7 mouse cellular contexts compared by ENCODE assay signal in genomic region chr7:45797661-45798510, GRCm38 (mm10). TPM values are rescaled to one million over a fixed set of nuclear protein-coding genes. Genes with fewer than 3 reads are reported as not detected.
DNase-seq lines count a peak whose midpoint lies in the region; ATAC-seq and TF ChIP-seq lines count a peak whose summit lies in the region.

No protein-coding gene starts in this region.

- no peak for TF ChIP-seq CTCF in liver, adult 2 months (IDR thresholded peaks at IDR 0.05; ENCODE audit: low read depth, low read length)
- TF ChIP-seq CTCF in hindbrain, postnatal 0 days (IDR thresholded peaks at IDR 0.05; ENCODE audit: low read depth), result no peak
- no peak for TF ChIP-seq CTCF in midbrain, postnatal 0 days (IDR thresholded peaks at IDR 0.05)

- TF ChIP-seq POLR2A in liver, adult 2 months (IDR thresholded peaks at IDR 0.05; ENCODE audit: extremely low read depth, insufficient read depth, low read length), result no peak

- H3K79me2 ChIP-seq in liver, adult 2 months (ENCODE audit: control insufficient read depth, insufficient read depth, low read length), result no peaks in the 10 kb centered on the region

- no peak overlapping the region for H3K27ac ChIP-seq in liver, adult 2 months (replicated peaks; ENCODE audit: insufficient read depth, low read depth, low read length)
- H3K27ac ChIP-seq in embryonic facial prominence, embryonic 14.5 days (replicated peaks; ENCODE audit: low read depth, low read length), result no peak overlapping the region
- no peak overlapping the region for H3K27ac ChIP-seq in hindbrain, postnatal 0 days
- 0 out of 2 replicates have a peak overlapping the region, but pooled peaks have one; percentile 2 for H3K27ac ChIP-seq in midbrain, postnatal 0 days (ENCODE audit: low read depth, low read length)

- 0 out of 2 replicates have a peak, but pooled peaks have one; percentile 3 for ATAC-seq in embryonic facial prominence, embryonic 14.5 days (ENCODE audit: low read depth)
- ATAC-seq in hindbrain, postnatal 0 days, result no peak
- ATAC-seq in midbrain, postnatal 0 days (ENCODE audit: low FRiP score), result no peak; the same call in 1 of the 2 replicates

- 5% methylated on average over 59 of the region's 60 CpGs for whole genome bisulfite sequencing in liver, adult 2 months
- 3% methylated on average over 30 of the region's 60 CpGs for WGBS in embryonic facial prominence, embryonic 14.5 days
- WGBS in hindbrain, postnatal 0 days, result 6% methylated on average over 59 of the region's 60 CpGs
- WGBS in midbrain, postnatal 0 days, result 6% methylated on average over 52 of the region's 60 CpGs

- no peaks in the 10 kb centered on the region for H3K36me3 ChIP-seq in liver, adult 2 months (ENCODE audit: control insufficient read depth, insufficient read depth, low read length)
- peaks cover 26% of the 10 kb centered on the region; the same call in 1 of the 2 replicates for H3K36me3 ChIP-seq in embryonic facial prominence, embryonic 14.5 days (ENCODE audit: control insufficient read depth, insufficient read depth, low read length)
- peaks cover 24% of the 10 kb centered on the region for H3K36me3 ChIP-seq in hindbrain, postnatal 0 days (ENCODE audit: insufficient read depth, low read length)
- peaks cover 55% of the 10 kb centered on the region for H3K36me3 ChIP-seq in midbrain, postnatal 0 days (ENCODE audit: insufficient read depth, low read length)

- peak overlapping the region; percentile 46 for H3K4me3 ChIP-seq in liver, adult 2 months (ENCODE audit: insufficient read depth, low read depth, low read length)
- peak overlapping the region; percentile 49 for H3K4me3 ChIP-seq in embryonic facial prominence, embryonic 14.5 days (ENCODE audit: low read depth, low read length)
- H3K4me3 ChIP-seq in hindbrain, postnatal 0 days (ENCODE audit: low read length), result peak overlapping the region; percentile 26
- H3K4me3 ChIP-seq in midbrain, postnatal 0 days (ENCODE audit: low read depth, low read length), result peak overlapping the region; percentile 17

- peaks cover 3% of the 10 kb centered on the region; the same call in 1 of the 2 replicates for H3K4me1 ChIP-seq in liver, adult 2 months (ENCODE audit: control insufficient read depth, insufficient read depth, low read length)
- peaks cover 9% of the 10 kb centered on the region; the same call in 1 of the 2 replicates for H3K4me1 ChIP-seq in embryonic facial prominence, embryonic 14.5 days (ENCODE audit: control insufficient read depth, insufficient read depth, low read length)
- H3K4me1 ChIP-seq in hindbrain, postnatal 0 days (ENCODE audit: insufficient read depth, low read length), result peaks cover 3% of the 10 kb centered on the region; the same call in 1 of the 2 replicates
- no peaks in the 10 kb centered on the region for H3K4me1 ChIP-seq in midbrain, postnatal 0 days (ENCODE audit: insufficient read depth, low read length)

- H3K4me2 ChIP-seq in embryonic facial prominence, embryonic 14.5 days (ENCODE audit: low read depth, low read length), result peak overlapping the region; percentile 82
- H3K4me2 ChIP-seq in hindbrain, postnatal 0 days (ENCODE audit: low read depth, low read length), result peak overlapping the region; percentile 55
- H3K4me2 ChIP-seq in midbrain, postnatal 0 days (ENCODE audit: low read depth, low read length, poor library complexity, severe bottlenecking), result peak overlapping the region; percentile 38

- H3K9me3 ChIP-seq in embryonic facial prominence, embryonic 14.5 days (ENCODE audit: control insufficient read depth, low read length), result no peaks in the 10 kb centered on the region
- H3K9me3 ChIP-seq in hindbrain, postnatal 0 days (ENCODE audit: low read length), result no peaks in the 10 kb centered on the region
- H3K9me3 ChIP-seq in midbrain, postnatal 0 days (ENCODE audit: low read length), result no peaks in the 10 kb centered on the region

- H3K27me3 ChIP-seq in liver, adult 2 months (ENCODE audit: control insufficient read depth, insufficient read depth, low read length), result peaks cover 10% of the 10 kb centered on the region; the same call in 1 of the 2 replicates
- H3K27me3 ChIP-seq in embryonic facial prominence, embryonic 14.5 days (replicated peaks; ENCODE audit: control insufficient read depth, insufficient read depth, low read length), result peaks cover 29% of the 10 kb centered on the region
- H3K27me3 ChIP-seq in hindbrain, postnatal 0 days (ENCODE audit: insufficient read depth, low read length), result no peaks in the 10 kb centered on the region
- no peaks in the 10 kb centered on the region for H3K27me3 ChIP-seq in midbrain, postnatal 0 days (ENCODE audit: insufficient read depth, low read length)

- no peak for DNase-seq in liver, adult 2 months (ENCODE audit: extremely low read depth, low read depth, low spot score)
- DNase-seq in liver, result no peak
- DNase-seq in embryonic facial prominence, embryonic 14.5 days (ENCODE audit: low spot score), result no peak
- DNase-seq in hindbrain, postnatal 0 days (ENCODE audit: low spot score), result peak; percentile 14
- no peak for DNase-seq in midbrain, postnatal 0 days (ENCODE audit: low spot score)
- DNase-seq in ovary, postnatal 14 days (ENCODE audit: low spot score), result no peak
- DNase-seq in urinary bladder, postnatal 25 days (ENCODE audit: low spot score), result no peak

- peak overlapping the region; percentile 4; the same call in 1 of the 2 replicates for H3K9ac ChIP-seq in liver, adult 2 months (ENCODE audit: low read depth, low read length)
- peak overlapping the region; percentile 66 for H3K9ac ChIP-seq in embryonic facial prominence, embryonic 14.5 days (ENCODE audit: low read depth, low read length)
- H3K9ac ChIP-seq in hindbrain, postnatal 0 days (replicated peaks; ENCODE audit: low read length), result peak overlapping the region; percentile 47
- peak overlapping the region; percentile 30 for H3K9ac ChIP-seq in midbrain, postnatal 0 days (replicated peaks; ENCODE audit: low read length, poor library complexity, severe bottlenecking)

RNA-seq across cellular contexts. Expression of gene Sult2b1, which starts 13.4 kb away (rescaled TPM):
- total RNA-seq in liver, adult 2 months (2014; rRNA removed), result not detected in 2 replicates
- 0.10 TPM in 1 of 2 replicates, not detected in the other for polyA plus RNA-seq in liver, adult 2 months (2012; rRNA removed)
- 14.2 and 16.3 TPM in 2 replicates for polyA plus RNA-seq in embryonic facial prominence, embryonic 14.5 days (2014; fragmentation: Nextera tagmentation; extraction: Ambion mirVana)
- total RNA-seq in hindbrain, postnatal 0 days (2014; rRNA removed), result 4.7 and 12.1 TPM in 2 replicates
- polyA plus RNA-seq in hindbrain, postnatal 0 days (2015; fragmentation: Nextera tagmentation; extraction: Ambion mirVana), result 5.7 and 7.4 TPM in 2 replicates
- 5.0 and 5.1 TPM in 2 replicates for total RNA-seq in midbrain, postnatal 0 days (2014; rRNA removed)
- polyA plus RNA-seq in midbrain, postnatal 0 days (2015; fragmentation: Nextera tagmentation; extraction: Ambion mirVana), result 5.6 and 6.1 TPM in 2 replicates

RNA-seq across cellular contexts. Expression of gene Lmtk3, which starts 14.3 kb away (rescaled TPM):
- total RNA-seq in liver, adult 2 months (2014; rRNA removed), result not detected in 2 replicates
- 0.02 TPM in 1 of 2 replicates, not detected in the other for polyA plus RNA-seq in liver, adult 2 months (2012; rRNA removed)
- 0.67 and 1.5 TPM in 2 replicates for polyA plus RNA-seq in embryonic facial prominence, embryonic 14.5 days (2014; fragmentation: Nextera tagmentation; extraction: Ambion mirVana)
- total RNA-seq in hindbrain, postnatal 0 days (2014; rRNA removed), result 125 and 133 TPM in 2 replicates
- polyA plus RNA-seq in hindbrain, postnatal 0 days (2015; fragmentation: Nextera tagmentation; extraction: Ambion mirVana), result 13.6 and 13.9 TPM in 2 replicates
- 170 and 172 TPM in 2 replicates for total RNA-seq in midbrain, postnatal 0 days (2014; rRNA removed)
- 13.7 and 19.1 TPM in 2 replicates for polyA plus RNA-seq in midbrain, postnatal 0 days (2015; fragmentation: Nextera tagmentation; extraction: Ambion mirVana)

RNA-seq across cellular contexts. Expression of gene Cyth2, which starts 16.5 kb away (rescaled TPM):
- total RNA-seq in liver, adult 2 months (2014; rRNA removed), result 18.1 and 20.9 TPM in 2 replicates
- polyA plus RNA-seq in liver, adult 2 months (2012; rRNA removed), result 14.2 and 14.8 TPM in 2 replicates
- 96.4 and 106 TPM in 2 replicates for polyA plus RNA-seq in embryonic facial prominence, embryonic 14.5 days (2014; fragmentation: Nextera tagmentation; extraction: Ambion mirVana)
- total RNA-seq in hindbrain, postnatal 0 days (2014; rRNA removed), result 176 and 221 TPM in 2 replicates
- polyA plus RNA-seq in hindbrain, postnatal 0 days (2015; fragmentation: Nextera tagmentation; extraction: Ambion mirVana), result 209 and 216 TPM in 2 replicates
- 210 and 223 TPM in 2 replicates for total RNA-seq in midbrain, postnatal 0 days (2014; rRNA removed)
- polyA plus RNA-seq in midbrain, postnatal 0 days (2015; fragmentation: Nextera tagmentation; extraction: Ambion mirVana), result 219 and 236 TPM in 2 replicates

RNA-seq across cellular contexts. Expression of gene Kcnj14, which starts 26.7 kb away (rescaled TPM):
- total RNA-seq in liver, adult 2 months (2014; rRNA removed), result 0.07 TPM in 1 of 2 replicates, not detected in the other
- 0.11 TPM in 1 of 2 replicates, not detected in the other for polyA plus RNA-seq in liver, adult 2 months (2012; rRNA removed)
- polyA plus RNA-seq in embryonic facial prominence, embryonic 14.5 days (2014; fragmentation: Nextera tagmentation; extraction: Ambion mirVana), result 1.4 and 2.2 TPM in 2 replicates
- total RNA-seq in hindbrain, postnatal 0 days (2014; rRNA removed), result 0.97 and 1.4 TPM in 2 replicates
- 0.89 and 1.2 TPM in 2 replicates for polyA plus RNA-seq in hindbrain, postnatal 0 days (2015; fragmentation: Nextera tagmentation; extraction: Ambion mirVana)
- 0.71 and 2.1 TPM in 2 replicates for total RNA-seq in midbrain, postnatal 0 days (2014; rRNA removed)
- polyA plus RNA-seq in midbrain, postnatal 0 days (2015; fragmentation: Nextera tagmentation; extraction: Ambion mirVana), result 1.5 TPM in 2 replicates

RNA-seq across cellular contexts. Expression of gene Grwd1, which starts 32.9 kb away (rescaled TPM):
- 5.3 and 6.8 TPM in 2 replicates for total RNA-seq in liver, adult 2 months (2014; rRNA removed)
- 7.5 and 11.0 TPM in 2 replicates for polyA plus RNA-seq in liver, adult 2 months (2012; rRNA removed)
- polyA plus RNA-seq in embryonic facial prominence, embryonic 14.5 days (2014; fragmentation: Nextera tagmentation; extraction: Ambion mirVana), result 53.9 and 60.5 TPM in 2 replicates
- total RNA-seq in hindbrain, postnatal 0 days (2014; rRNA removed), result 29.1 and 34.6 TPM in 2 replicates
- 44.6 and 48.6 TPM in 2 replicates for polyA plus RNA-seq in hindbrain, postnatal 0 days (2015; fragmentation: Nextera tagmentation; extraction: Ambion mirVana)
- 31.3 and 34.2 TPM in 2 replicates for total RNA-seq in midbrain, postnatal 0 days (2014; rRNA removed)
- 48.7 and 52.9 TPM in 2 replicates for polyA plus RNA-seq in midbrain, postnatal 0 days (2015; fragmentation: Nextera tagmentation; extraction: Ambion mirVana)

Comparison
In these comparisons a context has a peak if more than half of its experiments do, and no peak if none do; other contexts are left out.
1. H3K9ac ChIP-seq: peak in every context shown above with its lines; median percentile 66 in embryonic facial prominence, embryonic 14.5 days; 47 in hindbrain, postnatal 0 days; 30 in midbrain, postnatal 0 days; 4 in liver, adult 2 months.